Mouse (Mus musculus) heart, embryonic 11.5 days (tissue): ENCODE measurements around the gene Ms4a4d. TPM values are rescaled to one million over a fixed set of nuclear protein-coding genes. Genes with fewer than 3 reads are reported as not detected.
"Not testable (repeated sequence)": the region's sequence is repeated elsewhere in the genome, so short reads cannot be mapped to it uniquely, and the experiment has no call there.

ENCODE experiments used
- ATAC-seq: fragments of 200-750 bp; cut with Nextera tagmentation; replicated peaks from 2 replicates; pipeline ENCODE4 v1.8.0; 2017; ENCODE audit warnings: moderate library complexity; ENCODE audit not compliant: insufficient number of reproducible peaks, low FRiP score, low TSS enrichment
- H3K27ac ChIP-seq: fragments of 300-500 bp; sonication (generic); 2 replicates; pipeline ENCODE4 v1.5.1; 2014; ENCODE audit warnings: mild to moderate bottlenecking, low read depth, low read length
- H3K27me3 ChIP-seq: fragments of 300-500 bp; sonication (generic); 2 replicates; pipeline ENCODE4 v1.6.1; 2014; ENCODE audit warnings: mild to moderate bottlenecking, low read length, mixed read lengths; ENCODE audit not compliant: control insufficient read depth, insufficient read depth
- H3K36me3 ChIP-seq: fragments of 300-500 bp; sonication (generic); 2 replicates; pipeline ENCODE4 v1.6.1; 2014; ENCODE audit warnings: mild to moderate bottlenecking, low read length, moderate library complexity, mixed read lengths; ENCODE audit not compliant: control insufficient read depth, insufficient read depth
- H3K4me1 ChIP-seq: fragments of 300-500 bp; sonication (generic); 2 replicates; pipeline ENCODE4 v1.6.1; 2014; ENCODE audit warnings: low read length; ENCODE audit not compliant: control insufficient read depth, insufficient read depth
- H3K4me2 ChIP-seq: fragments of 300-500 bp; sonication (generic); 2 replicates; pipeline ENCODE4 v1.6.1; 2014; ENCODE audit warnings: mild to moderate bottlenecking, moderate library complexity
- H3K4me3 ChIP-seq: fragments of 300-500 bp; sonication (generic); 2 replicates; pipeline ENCODE4 v1.5.1; 2014; ENCODE audit warnings: low read depth, low read length
- H3K9ac ChIP-seq: fragments of 300-500 bp; sonication (generic); 2 replicates; pipeline ENCODE4 v1.6.1; 2014; ENCODE audit warnings: mild to moderate bottlenecking, low read depth, low read length, moderate library complexity
- H3K9me3 ChIP-seq: fragments of 300-500 bp; sonication (generic); replicated peaks from 2 replicates; pipeline ENCODE4 v1.6.1; 2016; ENCODE audit warnings: low read length; ENCODE audit not compliant: control insufficient read depth
- WGBS: fragments of 180-500 bp; shearing (Covaris S2); extraction: QIAGEN DNeasy Blood & Tissue Kit; methylation state at CpG from one replicate; pipeline ENCODE4 v1.1.7; 2014; ENCODE audit not compliant: insufficient replicate concordance; 5-methylcytosine and 5-hydroxymethylcytosine counted together
- polyA plus RNA-seq: library from polyadenylated mRNA; unstranded; fragments of >200 nt; fragmentation: Nextera tagmentation; extraction: Ambion mirVana; gene quantifications from 2 replicates; pipeline ENCODE4 v1.2.1, GENCODE M21; 2014

Ms4a4d gene
- polyA plus RNA-seq, 1 experiment from 2014 or later: 0.44 TPM

GRCm38 (mm10) chr19:11513458-11513857 lies 23.1 kb upstream of the Ms4a4d start:
- no peak for ATAC-seq
- Histone ChIP-seq H3K4me1 (no peaks in the 10 kb centered on the region), H3K4me3 (no peak overlapping the region), H3K36me3 (no peaks in the 10 kb centered on the region), H3K9ac (no peak overlapping the region), H3K4me2 (no peak overlapping the region), H3K9me3 (no peaks in the 10 kb centered on the region), H3K27ac (no peak overlapping the region), H3K27me3 (no peaks in the 10 kb centered on the region)
- 38% methylated on average over 1 of the region's 1 CpGs for WGBS

- Histone ChIP-seq H3K9ac (no peak within 1 kb of the TSS), H3K4me1 (no peaks in the 10 kb centered on the region), H3K27ac (no peak within 1 kb of the TSS), H3K4me3 (no peak within 1 kb of the TSS), H3K4me2 (no peak within 1 kb of the TSS), H3K9me3 (no peaks in the 10 kb centered on the region), H3K27me3 (no peaks in the 10 kb centered on the region), H3K36me3 (no peaks in the 10 kb centered on the region)
- no peak for ATAC-seq
These were observed 20.4 kb upstream of the Ms4a4d start, which contains the start of gene Ms4a6b for GRCm38 (mm10) chr19:11516246-11516645. Ms4a6b (plus strand) TSS chr19:11516512.

- Histone ChIP-seq H3K9me3 (no peaks in the 10 kb centered on the region), H3K27ac (no peak overlapping the region), H3K4me3 (no peak overlapping the region), H3K4me2 (no peak overlapping the region), H3K36me3 (no peaks in the 10 kb centered on the region), H3K4me1 (no peaks in the 10 kb centered on the region), H3K27me3 (no peaks in the 10 kb centered on the region), H3K9ac (no peak overlapping the region)
- 51% methylated on average over 4 of the region's 4 CpGs for WGBS
- no peak for ATAC-seq
These were observed 19.8 kb upstream of the Ms4a4d start for GRCm38 (mm10) chr19:11516845-11517244.

GRCm38 (mm10) chr19:11517373-11517772 lies 19.2 kb upstream of the Ms4a4d start:
- WGBS: 21% methylated on average over 1 of the region's 1 CpGs
- not testable (repeated sequence) for H3K4me1 ChIP-seq, H3K27me3 ChIP-seq, H3K9ac ChIP-seq, H3K27ac ChIP-seq, H3K36me3 ChIP-seq, H3K9me3 ChIP-seq, ATAC-seq, H3K4me3 ChIP-seq, H3K4me2 ChIP-seq

GRCm38 (mm10) chr19:11518356-11518755 lies 18.2 kb upstream of the Ms4a4d start:
- not testable (repeated sequence) for ATAC-seq, H3K4me1 ChIP-seq, H3K9ac ChIP-seq, H3K36me3 ChIP-seq, H3K4me3 ChIP-seq, H3K27ac ChIP-seq, H3K4me2 ChIP-seq, H3K9me3 ChIP-seq, H3K27me3 ChIP-seq
- 61% methylated on average over 2 of the region's 2 CpGs for WGBS

- no peaks in the 10 kb centered on the region for H3K4me1 ChIP-seq
- no peak overlapping the region for H3K9ac ChIP-seq
- no peaks in the 10 kb centered on the region for H3K36me3 ChIP-seq
- H3K27ac ChIP-seq: no peak overlapping the region
- no peak overlapping the region for H3K4me3 ChIP-seq
- H3K4me2 ChIP-seq: no peak overlapping the region
- ATAC-seq: no peak
- no peaks in the 10 kb centered on the region for H3K27me3 ChIP-seq
- H3K9me3 ChIP-seq: no peaks in the 10 kb centered on the region
- 75% methylated on average over 3 of the region's 3 CpGs for WGBS
These were observed 16.5 kb upstream of the Ms4a4d start for GRCm38 (mm10) chr19:11520146-11520545.

GRCm38 (mm10) chr19:11533421-11533820 lies 3.2 kb upstream of the Ms4a4d start:
- no peak overlapping the region for H3K4me3 ChIP-seq

GRCm38 (mm10) chr19:11533888-11534445 lies 2.6 kb upstream of the Ms4a4d start:
- 54% methylated on average over 2 of the region's 2 CpGs for WGBS
- no peaks in the 10 kb centered on the region for H3K4me1 ChIP-seq
- H3K9ac ChIP-seq: no peak overlapping the region
- H3K4me2 ChIP-seq: no peak overlapping the region
- H3K27me3 ChIP-seq: no peaks in the 10 kb centered on the region
- H3K36me3 ChIP-seq: no peaks in the 10 kb centered on the region
- H3K27ac ChIP-seq: no peak overlapping the region
- H3K9me3 ChIP-seq: no peaks in the 10 kb centered on the region
- H3K4me3 ChIP-seq: no peak overlapping the region
- ATAC-seq: no peak

More at GRCm38 (mm10) chr19:11533421-11533820, 3.2 kb upstream of the Ms4a4d start:
- WGBS: 79% methylated on average over 1 of the region's 1 CpGs
- Histone ChIP-seq H3K27ac (no peak overlapping the region), H3K9ac (no peak overlapping the region), H3K9me3 (no peaks in the 10 kb centered on the region), H3K27me3 (no peaks in the 10 kb centered on the region), H3K4me2 (no peak overlapping the region), H3K4me1 (no peaks in the 10 kb centered on the region), H3K36me3 (no peaks in the 10 kb centered on the region)
- no peak for ATAC-seq

- Histone ChIP-seq H3K4me2 (no peak overlapping the region), H3K27ac (no peak overlapping the region), H3K4me3 (no peak overlapping the region), H3K9ac (no peak overlapping the region), H3K9me3 (no peaks in the 10 kb centered on the region), H3K27me3 (no peaks in the 10 kb centered on the region), H3K4me1 (no peaks in the 10 kb centered on the region), H3K36me3 (no peaks in the 10 kb centered on the region)
- no peak for ATAC-seq
- WGBS: 14% methylated on average over 2 of the region's 2 CpGs
These were observed 735 bp downstream of the Ms4a4d start for GRCm38 (mm10) chr19:11537336-11537735.
